Mouse (Mus musculus): ENCODE results near the gene Ubc.

DNA sequence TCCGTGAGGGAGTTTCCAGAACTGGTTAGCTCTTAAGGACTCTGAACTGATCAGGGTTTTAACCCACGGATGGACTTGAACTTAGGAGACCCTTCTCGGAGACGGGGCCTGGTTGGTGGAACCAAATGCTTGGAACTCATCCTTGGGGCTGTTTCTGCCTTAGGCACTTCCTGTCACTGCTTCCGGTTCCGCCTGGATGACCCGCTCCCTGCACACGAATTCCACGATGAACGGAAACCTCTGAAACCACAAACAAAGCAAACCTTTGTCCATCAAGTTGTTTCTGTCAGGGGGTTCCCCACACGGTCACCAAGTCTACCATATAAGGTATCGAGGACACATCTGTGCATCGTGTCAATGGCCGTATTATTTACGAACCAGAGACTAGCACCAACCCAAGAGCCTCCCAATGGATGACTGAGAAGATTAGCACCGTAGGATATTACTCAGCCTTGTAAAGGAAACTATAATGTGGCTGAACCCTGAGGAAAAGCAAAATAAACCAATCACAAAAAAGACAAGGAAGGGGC is 29.0 kb downstream of the Ubc start:
- TF ChIP-seq POLR2A (IDR thresholded peaks at IDR 0.05; ENCODE audit: borderline replicate concordance, low read depth, low read length) (no peak), CTCF (IDR thresholded peaks at IDR 0.05; ENCODE audit: low read depth, low read length) (no peak)
